Mouse (Mus musculus) heart, adult 2 months (tissue): ENCODE measurements around the gene 3100002H09Rik.

Experiments
- CTCF ChIP-seq: fragments of 200-600 bp; IDR thresholded peaks from 2 replicates; pipeline ENCODE4 v1.8.1; 2022; ENCODE audit warnings: antibody characterized with exemption, mild to moderate bottlenecking, moderate library complexity
- EP300 ChIP-seq: fragments of 200-500 bp; IDR thresholded peaks from 2 replicates; pipeline ENCODE4 v1.6.1; 2011; ENCODE audit warnings: low read depth, low read length, control low read depth; ENCODE audit not compliant: insufficient read depth
- POLR2A ChIP-seq: fragments of 200-500 bp; IDR thresholded peaks from 2 replicates; pipeline ENCODE4 v1.6.1; 2011; ENCODE audit warnings: mild to moderate bottlenecking, low read depth, low read length, control low read depth; ENCODE audit not compliant: insufficient read depth

DNA sequence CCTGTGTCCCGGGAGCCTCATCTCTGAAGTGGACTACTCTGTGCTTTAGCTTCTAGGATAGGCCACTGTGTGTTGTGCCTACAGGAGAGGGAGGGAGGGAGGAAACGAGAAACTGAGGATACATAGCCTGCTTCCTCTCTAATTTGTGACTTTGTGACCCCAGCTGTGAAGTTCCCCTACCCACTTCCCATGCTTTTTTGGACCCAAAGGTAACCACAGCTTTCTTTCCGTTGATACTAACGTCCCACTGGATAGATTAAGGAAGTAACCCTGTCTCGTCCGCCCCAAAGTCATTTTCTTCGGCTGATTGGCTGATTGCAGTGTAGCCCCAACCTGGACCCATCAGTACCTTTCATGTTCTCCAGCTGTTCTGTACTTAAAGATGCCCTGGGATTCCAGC is 29.9 kb downstream of the 3100002H09Rik start:
- no peak for TF ChIP-seq CTCF
- TF ChIP-seq POLR2A = no peak
- no peak for TF ChIP-seq EP300
